Mouse (Mus musculus): ENCODE data around the gene Topors. TPM values are rescaled to one million over a fixed set of nuclear protein-coding genes. Genes with fewer than 3 reads are reported as not detected.

Gene Topors
- polyA plus RNA-seq, 1 experiment from 2014 or later = 57.7 TPM

DNA sequence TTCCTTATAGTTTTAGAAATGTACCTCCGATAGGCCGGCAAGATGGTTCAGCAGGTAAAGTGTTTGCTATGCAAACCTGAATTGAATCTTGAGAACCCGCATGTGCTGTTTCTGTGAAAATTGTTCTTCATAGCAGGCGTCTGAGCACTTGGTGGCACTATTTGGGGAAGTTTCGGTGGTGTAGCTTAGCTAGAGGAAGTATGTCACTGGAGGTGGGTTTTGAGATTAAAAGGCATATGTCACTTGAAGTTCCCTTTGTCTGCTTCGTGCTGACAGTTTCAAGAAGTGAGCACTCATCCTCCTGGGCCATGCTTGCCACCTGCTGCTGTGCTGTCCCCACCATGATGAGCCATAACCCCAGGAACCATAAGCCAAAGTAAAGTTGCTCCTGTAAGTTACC lies 17.8 kb upstream of the Topors start:
- no peak overlapping the region for H3K4me3 ChIP-seq
- H3K4me1 ChIP-seq = no peaks in the 10 kb centered on the region
- no peak overlapping the region for H3K27ac ChIP-seq
- no peaks in the 10 kb centered on the region; the same call in 1 of the 2 replicates for H3K9me3 ChIP-seq
- no peak overlapping the region for H3K4me2 ChIP-seq (replicated peaks)
- no peak overlapping the region for H3K9ac ChIP-seq
- no peaks in the 10 kb centered on the region for H3K36me3 ChIP-seq
- no peaks in the 10 kb centered on the region for H3K27me3 ChIP-seq
- WGBS = 79% methylated on average over 6 of the region's 6 CpGs
- no peak for ATAC-seq (ENCODE audit: insufficient number of reproducible peaks, insufficient read depth, low FRiP score, low TSS enrichment)

DNA sequence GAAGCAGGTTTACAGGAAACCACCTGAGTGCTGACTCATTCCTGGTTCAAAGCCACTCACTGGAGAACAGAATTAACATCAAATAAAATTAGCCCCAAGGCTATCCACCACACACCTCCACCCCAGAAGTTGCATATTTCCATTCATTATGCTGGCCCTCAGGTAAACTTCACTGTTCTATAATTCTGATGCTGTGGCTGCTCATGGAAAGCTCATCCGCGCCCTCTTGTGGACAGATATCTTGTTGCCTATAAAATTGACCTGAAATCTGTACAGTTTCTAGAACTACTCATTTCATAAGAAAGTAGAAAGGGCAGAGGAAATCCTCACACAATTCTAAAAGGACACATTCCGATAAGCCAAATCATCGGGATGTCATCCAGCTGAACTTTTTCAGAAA lies 15.9 kb upstream of the Topors start:
- WGBS = 20% methylated on average over 4 of the region's 4 CpGs
- Histone ChIP-seq H3K4me3 (no peak overlapping the region), H3K9me3 (no peaks in the 10 kb centered on the region; the same call in 1 of the 2 replicates), H3K4me2 (replicated peaks) (no peak overlapping the region), H3K36me3 (no peaks in the 10 kb centered on the region), H3K27me3 (no peaks in the 10 kb centered on the region), H3K4me1 (no peaks in the 10 kb centered on the region), H3K9ac (no peak overlapping the region), H3K27ac (no peak overlapping the region)
- ATAC-seq (ENCODE audit: insufficient number of reproducible peaks, insufficient read depth, low FRiP score, low TSS enrichment) = no peak

- H3K9me3 ChIP-seq = no peaks in the 10 kb centered on the region
- peaks cover 10% of the 10 kb centered on the region for H3K4me1 ChIP-seq
- WGBS = 1% methylated on average over 36 of the region's 36 CpGs
- H3K36me3 ChIP-seq = peaks cover 12% of the 10 kb centered on the region; the same call in 1 of the 2 replicates
- ATAC-seq (ENCODE audit: insufficient number of reproducible peaks, insufficient read depth, low FRiP score, low TSS enrichment) = peak; percentile 95
- peak within 1 kb of the TSS; percentile 83 for H3K27ac ChIP-seq
- H3K27me3 ChIP-seq = no peaks in the 10 kb centered on the region
- H3K4me3 ChIP-seq = peak within 1 kb of the TSS; percentile 97
- H3K9ac ChIP-seq = peak within 1 kb of the TSS; percentile 88
- peak within 1 kb of the TSS; percentile 86 for H3K4me2 ChIP-seq (replicated peaks)
Measured at GRCm38 (mm10) chr4:40279276-40279900, 9.7 kb upstream of the Topors start, which contains the start of gene Ndufb6. Gene Ndufb6, minus strand, starts transcription at chr4:40279421.

GRCm38 (mm10) chr4:40278880-40279275 lies 9.2 kb upstream of the Topors start:
- H3K4me1 ChIP-seq = peaks cover 10% of the 10 kb centered on the region
- peak overlapping the region; percentile 83 for H3K27ac ChIP-seq
- H3K9ac ChIP-seq = peak overlapping the region; percentile 88
- no peaks in the 10 kb centered on the region for H3K27me3 ChIP-seq
- ATAC-seq (ENCODE audit: insufficient number of reproducible peaks, insufficient read depth, low FRiP score, low TSS enrichment) = no peak
- H3K36me3 ChIP-seq = peaks cover 12% of the 10 kb centered on the region; the same call in 1 of the 2 replicates
- no peaks in the 10 kb centered on the region for H3K9me3 ChIP-seq
- under 1% methylated on average over 21 of the region's 21 CpGs for WGBS
- H3K4me2 ChIP-seq (replicated peaks) = peak overlapping the region; percentile 86
- H3K4me3 ChIP-seq = peak overlapping the region; percentile 97

GRCm38 (mm10) chr4:40268835-40269234 lies 815 bp downstream of the Topors start:
- Histone ChIP-seq H3K4me3 (peak overlapping the region; percentile 87), H3K36me3 (peaks cover 20% of the 10 kb centered on the region), H3K27ac (peak overlapping the region; percentile 99), H3K9ac (peak overlapping the region; percentile 92), H3K4me2 (replicated peaks) (peak overlapping the region; percentile 92), H3K4me1 (peaks cover 14% of the 10 kb centered on the region), H3K9me3 (no peaks in the 10 kb centered on the region), H3K27me3 (no peaks in the 10 kb centered on the region)
- no peak for ATAC-seq (ENCODE audit: insufficient number of reproducible peaks, insufficient read depth, low FRiP score, low TSS enrichment)
- under 1% methylated on average over 16 of the region's 16 CpGs for WGBS

DNA sequence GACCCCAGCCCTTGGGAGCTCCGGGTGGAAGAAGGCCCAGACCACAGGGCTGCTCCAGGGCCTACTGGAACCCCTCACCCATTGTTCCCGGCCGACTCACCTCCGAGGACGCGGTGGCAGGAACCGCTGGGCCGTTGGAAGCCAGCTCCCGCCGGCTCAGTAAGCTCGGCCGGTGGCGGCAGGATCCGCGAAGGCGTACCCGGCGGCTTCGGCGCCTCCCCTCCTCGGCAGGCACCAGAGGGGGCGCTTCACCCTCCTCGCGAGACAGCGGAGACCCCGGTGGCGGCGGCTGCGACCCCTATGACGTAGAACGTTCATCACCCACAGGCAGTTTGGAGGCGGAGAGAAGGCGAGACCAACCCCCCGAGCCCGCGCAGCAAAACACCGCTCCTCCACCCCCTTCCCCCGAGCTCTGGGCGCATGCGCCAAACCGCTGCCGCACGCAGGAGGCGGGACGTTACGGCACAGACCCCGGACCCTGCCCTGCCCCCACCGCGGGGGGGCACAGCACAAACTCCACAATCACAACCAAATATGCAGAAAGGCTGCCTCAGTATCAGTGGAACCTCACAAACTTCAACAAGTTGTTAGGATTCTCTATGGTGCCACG lies 1.3 kb downstream of the Topors start:
- Histone ChIP-seq H3K4me1 (peaks cover 14% of the 10 kb centered on the region), H3K9me3 (no peaks in the 10 kb centered on the region), H3K4me3 (peak overlapping the region; percentile 87), H3K9ac (peak overlapping the region; percentile 92), H3K4me2 (replicated peaks) (peak overlapping the region; percentile 92), H3K36me3 (peaks cover 20% of the 10 kb centered on the region), H3K27me3 (no peaks in the 10 kb centered on the region), H3K27ac (peak overlapping the region; percentile 99)
- ATAC-seq (ENCODE audit: insufficient number of reproducible peaks, insufficient read depth, low FRiP score, low TSS enrichment) = peak; percentile 76
- under 1% methylated on average over 47 of the region's 50 CpGs for WGBS

GRCm38 (mm10) chr4:40267681-40268080 lies 2.0 kb downstream of the Topors start:
- 0 out of 2 replicates have a peak, but pooled peaks have one; percentile 3 for ATAC-seq (ENCODE audit: insufficient number of reproducible peaks, insufficient read depth, low FRiP score, low TSS enrichment)
- peaks cover 26% of the 10 kb centered on the region for H3K36me3 ChIP-seq
- WGBS = 66% methylated on average over 7 of the region's 7 CpGs
- no peaks in the 10 kb centered on the region for H3K9me3 ChIP-seq
- peak overlapping the region; percentile 87 for H3K4me3 ChIP-seq
- peak overlapping the region; percentile 99 for H3K27ac ChIP-seq
- no peaks in the 10 kb centered on the region for H3K27me3 ChIP-seq
- H3K9ac ChIP-seq = peak overlapping the region; percentile 92
- peaks cover 14% of the 10 kb centered on the region for H3K4me1 ChIP-seq
- peak overlapping the region; percentile 92 for H3K4me2 ChIP-seq (replicated peaks)

DNA sequence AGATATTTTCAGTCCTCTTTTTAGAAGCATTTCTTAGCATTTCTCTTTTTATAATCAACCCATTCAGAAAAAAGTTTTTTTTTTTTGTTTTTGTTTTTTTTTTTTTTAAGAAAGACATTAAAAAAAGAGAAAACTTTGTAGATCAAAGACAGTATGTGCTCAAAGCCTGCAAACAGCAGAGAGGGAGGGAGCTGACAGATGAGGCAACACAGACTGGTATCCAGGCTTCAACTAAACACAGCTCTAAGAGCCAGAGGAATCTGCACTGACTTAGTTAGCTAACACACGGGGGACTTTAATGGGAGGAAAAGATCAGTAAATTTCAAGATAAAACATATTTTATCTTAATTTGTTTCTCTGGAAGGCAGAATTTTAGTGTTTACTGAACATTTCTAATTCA lies 5.3 kb downstream of the Topors start:
- H3K36me3 ChIP-seq = peaks cover 50% of the 10 kb centered on the region
- WGBS = 76% methylated on average over 1 of the region's 1 CpGs
- H3K27me3 ChIP-seq = no peaks in the 10 kb centered on the region
- ATAC-seq (ENCODE audit: insufficient number of reproducible peaks, insufficient read depth, low FRiP score, low TSS enrichment) = no peak
- no peak overlapping the region for H3K27ac ChIP-seq
- no peak overlapping the region for H3K4me3 ChIP-seq
- H3K4me1 ChIP-seq = peaks cover 14% of the 10 kb centered on the region
- H3K4me2 ChIP-seq (replicated peaks) = no peak overlapping the region
- no peak overlapping the region for H3K9ac ChIP-seq
- no peaks in the 10 kb centered on the region for H3K9me3 ChIP-seq

DNA sequence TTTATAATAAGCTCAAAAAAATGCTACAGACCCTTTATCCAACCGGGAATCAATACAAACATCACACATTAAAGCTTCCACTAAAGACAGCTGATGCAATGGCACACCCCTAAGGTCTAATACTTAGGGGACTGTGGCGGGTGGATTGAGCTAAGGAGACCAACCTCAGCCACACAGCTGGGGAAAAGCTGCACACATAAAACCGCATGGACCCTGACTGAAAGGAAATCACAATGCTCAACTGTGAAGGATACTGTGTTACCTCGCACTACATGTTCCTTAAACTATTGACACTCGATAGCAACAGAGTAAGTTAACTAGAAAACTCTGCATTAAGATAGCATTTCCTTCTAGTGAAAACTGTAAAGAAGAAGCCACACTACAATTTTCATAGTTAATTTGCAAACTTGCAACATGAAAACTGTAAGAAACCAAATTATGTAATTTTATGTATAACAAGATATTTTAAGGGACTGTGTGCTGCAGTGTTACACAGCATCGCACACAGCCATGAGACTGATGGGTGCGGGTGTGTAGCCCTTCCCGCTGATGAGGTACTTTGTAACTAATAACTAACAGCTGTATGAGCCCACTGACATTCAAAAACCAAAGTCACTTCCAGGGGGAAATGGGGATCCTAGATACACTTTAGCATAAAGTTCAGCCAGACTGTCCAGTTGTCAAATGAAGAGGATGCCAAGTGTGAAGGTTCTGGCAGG lies 15.1 kb downstream of the Topors start:
- no peaks in the 10 kb centered on the region for H3K9me3 ChIP-seq

GRCm38 (mm10) chr4:40253766-40254165 lies 15.9 kb downstream of the Topors start:
- no peak overlapping the region for H3K4me2 ChIP-seq (replicated peaks)
- no peaks in the 10 kb centered on the region for H3K9me3 ChIP-seq
- H3K4me3 ChIP-seq = no peak overlapping the region
- ATAC-seq (ENCODE audit: insufficient number of reproducible peaks, insufficient read depth, low FRiP score, low TSS enrichment) = no peak
- H3K4me1 ChIP-seq = no peaks in the 10 kb centered on the region; the same call in 1 of the 2 replicates
- H3K9ac ChIP-seq = no peak overlapping the region
- no peaks in the 10 kb centered on the region for H3K36me3 ChIP-seq
- no peaks in the 10 kb centered on the region for H3K27me3 ChIP-seq
- H3K27ac ChIP-seq = no peak overlapping the region
- 81% methylated on average over 2 of the region's 2 CpGs for WGBS

More for the DNA sequence above, 15.1 kb downstream of the Topors start:
- H3K4me2 ChIP-seq (replicated peaks) = no peak overlapping the region
- no peak overlapping the region for H3K9ac ChIP-seq
- no peak overlapping the region for H3K27ac ChIP-seq
- ATAC-seq (ENCODE audit: insufficient number of reproducible peaks, insufficient read depth, low FRiP score, low TSS enrichment) = no peak
- peaks cover 6% of the 10 kb centered on the region; the same call in 1 of the 2 replicates for H3K36me3 ChIP-seq
- H3K4me3 ChIP-seq = no peak overlapping the region
- 69% methylated on average over 8 of the region's 8 CpGs for WGBS
- H3K27me3 ChIP-seq = no peaks in the 10 kb centered on the region
- no peaks in the 10 kb centered on the region; the same call in 1 of the 2 replicates for H3K4me1 ChIP-seq

DNA sequence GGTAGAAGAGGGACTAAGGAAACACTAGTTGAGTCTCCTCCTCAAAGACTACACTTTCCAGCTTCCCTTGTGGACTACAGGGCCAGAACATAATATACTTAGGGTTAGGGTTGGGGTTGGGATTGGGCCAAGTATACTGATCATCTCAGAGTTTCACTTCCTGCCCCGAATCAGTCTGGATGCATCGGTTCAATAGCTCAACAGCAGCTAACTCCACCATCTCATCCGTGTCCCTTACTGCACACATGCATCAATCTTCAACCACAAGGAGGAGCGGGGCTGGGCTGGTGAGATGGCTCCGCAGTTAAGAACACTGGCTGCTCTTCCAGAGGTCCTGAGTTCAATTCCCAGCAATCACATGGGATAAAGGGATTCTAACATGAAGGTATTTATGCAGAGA lies 18.7 kb downstream of the Topors start:
- H3K9me3 ChIP-seq = no peaks in the 10 kb centered on the region
- WGBS = 93% methylated on average over 5 of the region's 5 CpGs
- H3K36me3 ChIP-seq = no peaks in the 10 kb centered on the region
- H3K4me1 ChIP-seq = no peaks in the 10 kb centered on the region; the same call in 1 of the 2 replicates
- H3K9ac ChIP-seq = no peak overlapping the region
- ATAC-seq (ENCODE audit: insufficient number of reproducible peaks, insufficient read depth, low FRiP score, low TSS enrichment) = no peak
- H3K4me2 ChIP-seq (replicated peaks) = no peak overlapping the region
- no peak overlapping the region for H3K4me3 ChIP-seq
- H3K27ac ChIP-seq = no peak overlapping the region
- no peaks in the 10 kb centered on the region for H3K27me3 ChIP-seq
